Mouse (Mus musculus): ENCODE measurements at regions not wholly inside any gene's neighbourhood (a gene's known extent, or its start where the extent isn't known, plus 50 kb on each side); places are given as distances from the start of the nearest gene placed in this dataset.
"Not testable (repeated sequence)": the region's sequence is repeated elsewhere in the genome, so short reads cannot be mapped to it uniquely, and the experiment has no call there.

- Histone ChIP-seq H3K4me1 (ENCODE audit: control insufficient read depth, insufficient read depth, low read length) (no peaks in the 10 kb centered on the region), H3K9ac (ENCODE audit: low read depth, low read length) (no peak overlapping the region), H3K27ac (ENCODE audit: low read length) (no peak overlapping the region), H3K36me3 (ENCODE audit: control insufficient read depth, insufficient read depth, low read length) (no peaks in the 10 kb centered on the region), H3K4me2 (ENCODE audit: low read depth, low read length) (no peak overlapping the region), H3K4me3 (ENCODE audit: low read length) (no peak overlapping the region), H3K27me3 (replicated peaks; ENCODE audit: control insufficient read depth, insufficient read depth, low read length) (no peaks in the 10 kb centered on the region), H3K9me3 (ENCODE audit: control insufficient read depth, low read length) (no peaks in the 10 kb centered on the region)
- no peak for ATAC-seq
- 69% methylated on average over 7 of the region's 7 CpGs for WGBS
Observed at GRCm38 (mm10) chr12:29029461-29029860, 277.9 kb downstream of the Eipr1 start.

GRCm38 (mm10) chr12:29046009-29046408 lies 294.4 kb downstream of the Eipr1 start:
- H3K9me3 ChIP-seq (ENCODE audit: control insufficient read depth, low read length) = no peaks in the 10 kb centered on the region
- 0 out of 2 replicates have a peak, but pooled peaks cover 9% of the 10 kb centered on the region for H3K4me1 ChIP-seq (ENCODE audit: control insufficient read depth, insufficient read depth, low read length)
- 90% methylated on average over 8 of the region's 8 CpGs for WGBS
- ATAC-seq = no peak
- H3K36me3 ChIP-seq (ENCODE audit: control insufficient read depth, insufficient read depth, low read length) = no peaks in the 10 kb centered on the region
- no peak overlapping the region for H3K4me3 ChIP-seq (ENCODE audit: low read length)
- H3K27me3 ChIP-seq (replicated peaks; ENCODE audit: control insufficient read depth, insufficient read depth, low read length) = no peaks in the 10 kb centered on the region
- H3K4me2 ChIP-seq (ENCODE audit: low read depth, low read length) = no peak overlapping the region
- H3K9ac ChIP-seq (ENCODE audit: low read depth, low read length) = no peak overlapping the region
- no peak overlapping the region for H3K27ac ChIP-seq (ENCODE audit: low read length)

- not testable (repeated sequence) for H3K27me3 ChIP-seq (replicated peaks; ENCODE audit: control insufficient read depth, insufficient read depth, low read length); ATAC-seq; H3K4me3 ChIP-seq (ENCODE audit: low read length); H3K4me1 ChIP-seq (ENCODE audit: control insufficient read depth, insufficient read depth, low read length); H3K27ac ChIP-seq (ENCODE audit: low read length); H3K4me2 ChIP-seq (ENCODE audit: low read depth, low read length); H3K9me3 ChIP-seq (ENCODE audit: control insufficient read depth, low read length); H3K36me3 ChIP-seq (ENCODE audit: control insufficient read depth, insufficient read depth, low read length); H3K9ac ChIP-seq (ENCODE audit: low read depth, low read length)
- WGBS = 57% methylated on average over 3 of the region's 4 CpGs
Observed at GRCm38 (mm10) chr12:29048596-29048995, 297.0 kb downstream of the Eipr1 start.

GRCm38 (mm10) chr12:29049105-29049511 lies 297.5 kb downstream of the Eipr1 start:
- no peak overlapping the region for H3K27ac ChIP-seq (ENCODE audit: low read length)
- 20% methylated on average over 8 of the region's 8 CpGs for WGBS

GRCm38 (mm10) chr12:29049801-29050200 lies 298.2 kb downstream of the Eipr1 start:
- no peak for ATAC-seq
- Histone ChIP-seq H3K9ac (ENCODE audit: low read depth, low read length) (no peak overlapping the region), H3K4me1 (ENCODE audit: control insufficient read depth, insufficient read depth, low read length) (0 out of 2 replicates have a peak, but pooled peaks cover 9% of the 10 kb centered on the region), H3K4me2 (ENCODE audit: low read depth, low read length) (no peak overlapping the region), H3K4me3 (ENCODE audit: low read length) (no peak overlapping the region), H3K27ac (ENCODE audit: low read length) (no peak overlapping the region), H3K9me3 (ENCODE audit: control insufficient read depth, low read length) (no peaks in the 10 kb centered on the region), H3K27me3 (replicated peaks; ENCODE audit: control insufficient read depth, insufficient read depth, low read length) (no peaks in the 10 kb centered on the region), H3K36me3 (ENCODE audit: control insufficient read depth, insufficient read depth, low read length) (no peaks in the 10 kb centered on the region)

More at GRCm38 (mm10) chr12:29049105-29049511, 297.5 kb downstream of the Eipr1 start:
- peak; percentile 60; the same call in 1 of the 2 replicates for ATAC-seq
- 0 out of 2 replicates have a peak, but pooled peaks cover 9% of the 10 kb centered on the region for H3K4me1 ChIP-seq (ENCODE audit: control insufficient read depth, insufficient read depth, low read length)
- no peak overlapping the region for H3K4me2 ChIP-seq (ENCODE audit: low read depth, low read length)
- H3K27me3 ChIP-seq (replicated peaks; ENCODE audit: control insufficient read depth, insufficient read depth, low read length) = no peaks in the 10 kb centered on the region
- no peaks in the 10 kb centered on the region for H3K36me3 ChIP-seq (ENCODE audit: control insufficient read depth, insufficient read depth, low read length)
- H3K9me3 ChIP-seq (ENCODE audit: control insufficient read depth, low read length) = no peaks in the 10 kb centered on the region
- H3K9ac ChIP-seq (ENCODE audit: low read depth, low read length) = no peak overlapping the region
- H3K4me3 ChIP-seq (ENCODE audit: low read length) = no peak overlapping the region

GRCm38 (mm10) chr12:29050516-29051251 lies 299.1 kb downstream of the Eipr1 start:
- Histone ChIP-seq H3K4me2 (ENCODE audit: low read depth, low read length) (no peak overlapping the region), H3K4me3 (ENCODE audit: low read length) (no peak overlapping the region), H3K27ac (ENCODE audit: low read length) (no peak overlapping the region), H3K4me1 (ENCODE audit: control insufficient read depth, insufficient read depth, low read length) (0 out of 2 replicates have a peak, but pooled peaks cover 9% of the 10 kb centered on the region), H3K36me3 (ENCODE audit: control insufficient read depth, insufficient read depth, low read length) (no peaks in the 10 kb centered on the region), H3K9ac (ENCODE audit: low read depth, low read length) (no peak overlapping the region), H3K27me3 (replicated peaks; ENCODE audit: control insufficient read depth, insufficient read depth, low read length) (no peaks in the 10 kb centered on the region), H3K9me3 (ENCODE audit: control insufficient read depth, low read length) (no peaks in the 10 kb centered on the region)
- peak; percentile 46 for ATAC-seq
- 40% methylated on average over 8 of the region's 8 CpGs for WGBS

GRCm38 (mm10) chr12:29054367-29054766 lies 302.8 kb downstream of the Eipr1 start:
- no peak overlapping the region for H3K4me2 ChIP-seq (ENCODE audit: low read depth, low read length)
- H3K4me1 ChIP-seq (ENCODE audit: control insufficient read depth, insufficient read depth, low read length) = 0 out of 2 replicates have a peak, but pooled peaks cover 2% of the 10 kb centered on the region
- H3K36me3 ChIP-seq (ENCODE audit: control insufficient read depth, insufficient read depth, low read length) = no peaks in the 10 kb centered on the region
- H3K27me3 ChIP-seq (replicated peaks; ENCODE audit: control insufficient read depth, insufficient read depth, low read length) = no peaks in the 10 kb centered on the region
- H3K4me3 ChIP-seq (ENCODE audit: low read length) = no peak overlapping the region
- H3K27ac ChIP-seq (ENCODE audit: low read length) = no peak overlapping the region
- no peaks in the 10 kb centered on the region for H3K9me3 ChIP-seq (ENCODE audit: control insufficient read depth, low read length)
- ATAC-seq = 0 out of 2 replicates have a peak, but pooled peaks have one; percentile 31
- WGBS = 44% methylated on average over 7 of the region's 7 CpGs
- no peak overlapping the region for H3K9ac ChIP-seq (ENCODE audit: low read depth, low read length)

- Histone ChIP-seq H3K9ac (ENCODE audit: low read depth, low read length) (no peak overlapping the region), H3K4me1 (ENCODE audit: control insufficient read depth, insufficient read depth, low read length) (no peaks in the 10 kb centered on the region), H3K4me3 (ENCODE audit: low read length) (no peak overlapping the region), H3K27me3 (replicated peaks; ENCODE audit: control insufficient read depth, insufficient read depth, low read length) (no peaks in the 10 kb centered on the region), H3K36me3 (ENCODE audit: control insufficient read depth, insufficient read depth, low read length) (no peaks in the 10 kb centered on the region), H3K4me2 (ENCODE audit: low read depth, low read length) (no peak overlapping the region), H3K27ac (ENCODE audit: low read length) (no peak overlapping the region), H3K9me3 (ENCODE audit: control insufficient read depth, low read length) (no peaks in the 10 kb centered on the region)
- whole genome bisulfite sequencing = 46% methylated on average over 14 of the region's 14 CpGs
- no peak for ATAC-seq
Observed at GRCm38 (mm10) chr12:29062025-29062637, 310.5 kb downstream of the Eipr1 start.

GRCm38 (mm10) chr12:29062801-29063200 lies 311.2 kb downstream of the Eipr1 start:
- H3K9me3 ChIP-seq (ENCODE audit: control insufficient read depth, low read length) = no peaks in the 10 kb centered on the region
- H3K36me3 ChIP-seq (ENCODE audit: control insufficient read depth, insufficient read depth, low read length) = no peaks in the 10 kb centered on the region
- H3K4me2 ChIP-seq (ENCODE audit: low read depth, low read length) = no peak overlapping the region
- H3K4me1 ChIP-seq (ENCODE audit: control insufficient read depth, insufficient read depth, low read length) = no peaks in the 10 kb centered on the region
- no peak for ATAC-seq
- no peak overlapping the region for H3K4me3 ChIP-seq (ENCODE audit: low read length)
- no peak overlapping the region for H3K27ac ChIP-seq (ENCODE audit: low read length)
- WGBS = 85% methylated on average over 3 of the region's 3 CpGs
- H3K9ac ChIP-seq (ENCODE audit: low read depth, low read length) = no peak overlapping the region
- no peaks in the 10 kb centered on the region for H3K27me3 ChIP-seq (replicated peaks; ENCODE audit: control insufficient read depth, insufficient read depth, low read length)
